Mouse (Mus musculus) forebrain, embryonic 11.5 days (tissue): Measurements from ENCODE around the gene Krt75. TPM values are rescaled to one million over a fixed set of nuclear protein-coding genes. Genes with fewer than 3 reads are reported as not detected.
A peak's percentile ranks its signal among the peaks of the same experiment; 100 is the strongest.

ENCODE experiments used
- ATAC-seq: fragments of 200-750 bp; cut with Nextera tagmentation; replicated peaks from 2 replicates; pipeline ENCODE4 v1.8.0; 2017; ENCODE audit warnings: moderate TSS enrichment; ENCODE audit not compliant: low FRiP score
- DNase-seq: peaks from one replicate; pipeline ENCODE4 v3.0.0-alpha.2; 2017; ENCODE audit warnings: low spot score
- H3K27ac ChIP-seq: fragments of 300-500 bp; sonication (generic); 2 replicates; pipeline ENCODE4 v1.5.1; 2014; ENCODE audit warnings: low read depth, low read length
- H3K27me3 ChIP-seq: fragments of 300-500 bp; sonication (generic); 2 replicates; pipeline ENCODE4 v1.6.1; 2014; ENCODE audit warnings: mild to moderate bottlenecking, low read length, mixed read lengths; ENCODE audit not compliant: control insufficient read depth, insufficient read depth
- H3K36me3 ChIP-seq: fragments of 300-500 bp; sonication (generic); 2 replicates; pipeline ENCODE4 v1.6.1; 2014; ENCODE audit warnings: mild to moderate bottlenecking, low read length, moderate library complexity, mixed read lengths; ENCODE audit not compliant: control insufficient read depth, insufficient read depth
- H3K4me1 ChIP-seq: fragments of 300-500 bp; sonication (generic); replicated peaks from 2 replicates; pipeline ENCODE4 v1.6.1; 2014; ENCODE audit warnings: low read length, mixed read lengths; ENCODE audit not compliant: control insufficient read depth, insufficient read depth
- H3K4me2 ChIP-seq: fragments of 300-500 bp; sonication (generic); 2 replicates; pipeline ENCODE4 v1.6.1; 2014; ENCODE audit warnings: low read depth, mild to moderate bottlenecking, low read length, moderate library complexity, mixed read lengths; ENCODE audit not compliant: severe bottlenecking
- H3K4me3 ChIP-seq: fragments of 300-500 bp; sonication (generic); 2 replicates; pipeline ENCODE4 v1.5.1; 2014; ENCODE audit warnings: low read depth, low read length
- H3K9ac ChIP-seq: fragments of 300-500 bp; sonication (generic); 2 replicates; pipeline ENCODE4 v1.6.1; 2014; ENCODE audit warnings: low read length
- H3K9me3 ChIP-seq: fragments of 300-500 bp; sonication (generic); 2 replicates; pipeline ENCODE4 v1.6.1; 2016; ENCODE audit warnings: low read length, mixed read lengths; ENCODE audit not compliant: control insufficient read depth
- WGBS: fragments of 180-500 bp; shearing (Covaris S2); extraction: QIAGEN DNeasy Blood & Tissue Kit; methylation state at CpG from one replicate; pipeline ENCODE4 v1.1.7; 2014; 5-methylcytosine and 5-hydroxymethylcytosine counted together
- polyA plus RNA-seq: library from polyadenylated mRNA; unstranded; fragments of >200 nt; fragmentation: Nextera tagmentation; extraction: Ambion mirVana; gene quantifications from 2 replicates; pipeline ENCODE4 v1.2.1, GENCODE M21; 2014

Gene Krt75
- polyA plus RNA-seq, 1 experiment from 2014 or later, result not detected

DNA sequence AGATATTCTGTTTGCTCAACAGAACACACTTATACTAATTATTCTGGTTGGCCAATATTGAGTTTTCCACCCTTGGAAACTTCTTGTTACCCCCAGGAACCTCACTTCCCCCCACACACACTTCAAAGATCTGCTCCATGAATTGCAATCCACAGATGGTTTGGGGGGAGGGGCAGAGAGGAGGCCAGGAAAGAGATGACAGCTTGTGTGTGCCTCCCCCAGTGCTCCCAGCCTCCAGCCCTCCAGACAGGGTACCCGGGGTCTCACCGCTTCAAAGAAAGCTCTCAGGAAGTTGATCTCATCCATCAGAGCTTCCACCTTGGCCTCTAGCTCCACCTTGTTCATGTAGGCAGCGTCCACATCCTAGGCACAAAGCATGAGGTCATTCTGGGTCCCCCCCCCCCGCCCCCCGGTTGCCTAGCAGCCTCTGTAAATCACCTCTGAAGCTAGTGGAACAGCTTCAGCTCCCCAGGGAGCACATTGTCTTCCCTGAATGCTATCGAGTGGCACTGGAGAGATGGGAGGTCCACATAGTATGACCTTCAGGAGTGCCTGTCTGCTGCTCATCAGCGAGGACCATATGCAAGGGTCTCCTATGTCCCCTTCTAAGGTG lies 15.6 kb downstream of the Krt75 start:
- no peak overlapping the region for H3K27ac ChIP-seq
- H3K4me3 ChIP-seq, result no peak overlapping the region
- no peak overlapping the region for H3K9ac ChIP-seq
- no peaks in the 10 kb centered on the region for H3K36me3 ChIP-seq
- ATAC-seq (0 out of 2 replicates have a peak, but pooled peaks have one; percentile 5), DNase-seq (peak; percentile 67)
- H3K9me3 ChIP-seq, result no peaks in the 10 kb centered on the region
- 0 out of 2 replicates have a peak overlapping the region, but pooled peaks have one; percentile 15 for H3K4me2 ChIP-seq
- H3K4me1 ChIP-seq, result peaks cover 5% of the 10 kb centered on the region; the same call in 1 of the 2 replicates
- no peaks in the 10 kb centered on the region for H3K27me3 ChIP-seq
- WGBS, result 5% methylated on average over 7 of the region's 7 CpGs

GRCm38 (mm10) chr15:101553169-101553568 lies 20.5 kb downstream of the Krt75 start:
- Histone ChIP-seq H3K36me3 (no peaks in the 10 kb centered on the region), H3K27me3 (no peaks in the 10 kb centered on the region; the same call in 1 of the 2 replicates), H3K4me1 (peaks cover 9% of the 10 kb centered on the region; the same call in 1 of the 2 replicates), H3K4me2 (peak overlapping the region; percentile 35; the same call in 1 of the 2 replicates), H3K9me3 (no peaks in the 10 kb centered on the region), H3K9ac (no peak overlapping the region), H3K27ac (no peak overlapping the region), H3K4me3 (no peak overlapping the region)
- 0% methylated on average over 11 of the region's 11 CpGs for WGBS
- ATAC-seq (peak; percentile 76), DNase-seq (peak; percentile 77)

DNA sequence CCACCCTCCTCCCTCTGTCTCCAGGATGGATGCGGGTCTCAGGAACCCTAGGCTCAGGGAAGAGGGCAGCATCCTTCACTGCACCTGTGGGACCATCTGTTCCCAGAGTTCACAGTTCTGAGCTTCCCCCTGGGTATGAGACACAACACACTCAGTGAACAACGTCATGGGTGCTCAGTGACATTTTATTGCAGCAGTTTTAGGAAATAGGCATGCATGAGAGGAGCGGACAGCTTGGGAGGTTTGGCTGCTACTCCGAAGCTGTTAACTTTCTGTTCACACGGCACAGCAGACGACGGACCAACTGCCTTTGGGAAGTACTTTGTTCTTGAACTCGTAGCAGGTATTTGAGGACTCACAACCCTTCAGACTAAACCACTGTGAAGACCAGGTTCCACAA lies 21.5 kb downstream of the Krt75 start:
- no peak for DNase-seq
- Histone ChIP-seq H3K27me3 (no peaks in the 10 kb centered on the region; the same call in 1 of the 2 replicates), H3K27ac (no peak overlapping the region), H3K36me3 (no peaks in the 10 kb centered on the region), H3K9ac (no peak overlapping the region), H3K4me2 (no peak overlapping the region), H3K9me3 (no peaks in the 10 kb centered on the region), H3K4me3 (no peak overlapping the region), H3K4me1 (peaks cover 9% of the 10 kb centered on the region; the same call in 1 of the 2 replicates)
- ATAC-seq, result no peak
- WGBS, result 88% methylated on average over 8 of the region's 8 CpGs

DNA sequence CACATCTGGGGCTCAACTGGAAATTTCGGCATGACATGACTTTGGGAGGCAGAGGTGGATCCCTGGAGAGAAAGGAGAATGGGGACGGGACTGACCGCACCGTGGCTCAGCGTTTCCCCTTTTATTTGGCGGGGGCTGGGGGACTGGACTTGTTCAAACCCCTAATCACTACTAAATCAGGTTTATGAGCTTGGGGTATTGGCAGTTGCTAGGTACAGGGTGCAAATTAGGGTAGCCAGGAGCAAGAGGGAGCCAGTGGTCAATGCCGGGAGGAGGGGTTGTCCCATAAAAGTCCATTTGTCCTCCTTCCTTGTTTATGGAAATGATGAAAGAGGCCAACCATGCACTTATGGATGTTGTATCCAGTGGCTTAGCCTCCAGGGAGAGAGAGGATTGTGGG lies 23.1 kb downstream of the Krt75 start, which contains the start of gene Krt82:
Gene Krt82 (minus strand): TSS at position 101 of the 400 bp plus-strand sequence.
- ATAC-seq (no peak), DNase-seq (no peak)
- 81% methylated on average over 7 of the region's 7 CpGs for WGBS
- Histone ChIP-seq H3K4me3 (no peak within 1 kb of the TSS), H3K27me3 (no peaks in the 10 kb centered on the region; the same call in 1 of the 2 replicates), H3K9me3 (no peaks in the 10 kb centered on the region), H3K4me2 (no peak within 1 kb of the TSS), H3K27ac (no peak within 1 kb of the TSS), H3K36me3 (no peaks in the 10 kb centered on the region), H3K4me1 (peaks cover 9% of the 10 kb centered on the region; the same call in 1 of the 2 replicates), H3K9ac (no peak within 1 kb of the TSS)

DNA sequence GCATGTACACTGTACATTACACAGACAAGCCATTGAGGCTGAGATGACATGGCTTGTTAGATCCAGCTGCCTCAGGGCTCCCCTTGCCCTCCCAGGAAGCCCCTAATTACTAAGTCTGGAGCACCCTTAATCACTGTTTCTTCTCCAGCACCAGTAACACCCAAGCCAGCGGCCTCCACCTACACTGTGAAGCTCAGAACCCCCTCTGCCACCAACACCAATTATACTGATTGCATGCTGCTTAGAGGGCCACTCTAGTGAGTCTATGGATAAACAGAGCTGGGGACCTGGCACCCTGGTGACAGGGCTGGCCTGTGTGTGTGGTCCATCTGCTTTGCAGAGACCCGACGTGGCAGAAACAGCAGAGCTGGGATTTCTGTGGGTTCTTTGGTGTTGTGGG lies 29.2 kb downstream of the Krt75 start:
- WGBS, result 62% methylated on average over 3 of the region's 3 CpGs
- Histone ChIP-seq H3K27ac (no peak overlapping the region), H3K27me3 (no peaks in the 10 kb centered on the region), H3K9ac (no peak overlapping the region), H3K9me3 (no peaks in the 10 kb centered on the region), H3K4me1 (no peaks in the 10 kb centered on the region), H3K36me3 (no peaks in the 10 kb centered on the region), H3K4me2 (no peak overlapping the region), H3K4me3 (no peak overlapping the region)
- DNase-seq, result no peak
- no peak for ATAC-seq

DNA sequence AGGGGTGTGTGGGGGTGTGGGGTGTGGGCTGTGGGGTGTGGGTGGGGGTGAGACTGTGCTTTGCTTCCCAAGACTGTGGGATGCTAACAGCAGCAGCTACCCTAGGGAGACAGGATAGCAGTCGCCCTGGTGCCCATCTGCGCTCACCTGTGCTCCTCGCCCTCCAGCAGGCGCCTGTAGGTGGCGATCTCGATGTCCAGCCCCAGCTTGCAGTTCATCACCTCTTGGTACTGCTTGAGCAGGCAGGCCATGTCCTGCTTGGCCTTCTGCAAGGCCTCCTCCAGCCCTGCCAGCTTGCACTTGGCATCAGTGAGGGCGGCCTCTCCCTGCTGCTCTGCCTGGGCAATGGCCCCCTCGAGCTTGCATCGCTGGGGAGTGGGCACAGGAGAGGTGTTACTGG lies 31.2 kb downstream of the Krt75 start:
- DNase-seq, result no peak
- no peaks in the 10 kb centered on the region for H3K9me3 ChIP-seq
- no peaks in the 10 kb centered on the region for H3K36me3 ChIP-seq
- H3K4me3 ChIP-seq, result no peak overlapping the region
- ATAC-seq, result no peak
- H3K9ac ChIP-seq, result no peak overlapping the region
- no peaks in the 10 kb centered on the region for H3K4me1 ChIP-seq
- no peak overlapping the region for H3K4me2 ChIP-seq
- H3K27ac ChIP-seq, result no peak overlapping the region
- no peaks in the 10 kb centered on the region for H3K27me3 ChIP-seq
- WGBS, result 51% methylated on average over 9 of the region's 9 CpGs

GRCm38 (mm10) chr15:101538580-101538900 lies 35.2 kb downstream of the Krt75 start:
- no peak overlapping the region for H3K27ac ChIP-seq
- WGBS, result 64% methylated on average over 4 of the region's 4 CpGs
- H3K9me3 ChIP-seq, result no peaks in the 10 kb centered on the region
- H3K27me3 ChIP-seq, result no peaks in the 10 kb centered on the region
- no peak overlapping the region for H3K4me2 ChIP-seq
- no peak for DNase-seq
- H3K4me1 ChIP-seq, result no peaks in the 10 kb centered on the region
- H3K9ac ChIP-seq, result no peak overlapping the region
- no peak for ATAC-seq
- no peaks in the 10 kb centered on the region for H3K36me3 ChIP-seq
- H3K4me3 ChIP-seq, result no peak overlapping the region

- no peak overlapping the region for H3K4me3 ChIP-seq
- no peaks in the 10 kb centered on the region for H3K36me3 ChIP-seq
- 43% methylated on average over 7 of the region's 7 CpGs for WGBS
- ATAC-seq (no peak), DNase-seq (no peak)
- no peaks in the 10 kb centered on the region for H3K9me3 ChIP-seq
- H3K27me3 ChIP-seq, result no peaks in the 10 kb centered on the region
- H3K27ac ChIP-seq, result no peak overlapping the region
- H3K9ac ChIP-seq, result no peak overlapping the region
- no peak overlapping the region for H3K4me2 ChIP-seq
- H3K4me1 ChIP-seq, result no peaks in the 10 kb centered on the region
Measured at GRCm38 (mm10) chr15:101537864-101538579, 35.7 kb downstream of the Krt75 start.
